Mouse (Mus musculus): ENCODE measurements around the gene Ifitm3. TPM values are rescaled to one million over a fixed set of nuclear protein-coding genes. Genes with fewer than 3 reads are reported as not detected.
"Not testable (repeated sequence)": the region's sequence is repeated elsewhere in the genome, so short reads cannot be mapped to it uniquely, and the experiment has no call there.

The Ifitm3 gene
- total and polyA plus RNA-seq, 2 experiments from 2014 or later: 35.9 to 78.8 TPM

GRCm38 (mm10) chr7:140971479-140972171 is 38.9 kb downstream of the Ifitm3 start:
- TF ChIP-seq CTCF (IDR thresholded peaks at IDR 0.05; ENCODE audit: low read depth): no peak
- WGBS: 87% methylated on average over 8 of the region's 8 CpGs
- no peak for ATAC-seq
- DNase-seq: no peak
- H3K4me2 ChIP-seq (ENCODE audit: low read depth): no peak overlapping the region
- no peak overlapping the region for H3K4me3 ChIP-seq (ENCODE audit: low read depth, low read length)
- H3K27ac ChIP-seq (ENCODE audit: low read depth, low read length): no peak overlapping the region
- H3K4me1 ChIP-seq (ENCODE audit: insufficient read depth): no peaks in the 10 kb centered on the region
- H3K27me3 ChIP-seq (ENCODE audit: insufficient read depth, low read length): no peaks in the 10 kb centered on the region
- H3K9me3 ChIP-seq (ENCODE audit: low read length): no peaks in the 10 kb centered on the region
- no peak overlapping the region for H3K9ac ChIP-seq
- no peaks in the 10 kb centered on the region for H3K36me3 ChIP-seq (ENCODE audit: insufficient read depth)

- no peak overlapping the region for H3K27ac ChIP-seq (ENCODE audit: low read depth, low read length)
- H3K27me3 ChIP-seq (ENCODE audit: insufficient read depth, low read length): no peaks in the 10 kb centered on the region
- TF ChIP-seq CTCF (IDR thresholded peaks at IDR 0.05; ENCODE audit: low read depth): no peak
- DNase-seq: no peak
- no peaks in the 10 kb centered on the region for H3K9me3 ChIP-seq (ENCODE audit: low read length)
- H3K4me2 ChIP-seq (ENCODE audit: low read depth): no peak overlapping the region
- H3K9ac ChIP-seq: no peak overlapping the region
- 53% methylated on average over 7 of the region's 7 CpGs for WGBS
- H3K36me3 ChIP-seq (ENCODE audit: insufficient read depth): no peaks in the 10 kb centered on the region
- no peaks in the 10 kb centered on the region for H3K4me1 ChIP-seq (ENCODE audit: insufficient read depth)
- no peak for ATAC-seq
- H3K4me3 ChIP-seq (ENCODE audit: low read depth, low read length): no peak overlapping the region
Measured at GRCm38 (mm10) chr7:140970931-140971330, 39.6 kb downstream of the Ifitm3 start.

GRCm38 (mm10) chr7:140968710-140969109 is 41.9 kb downstream of the Ifitm3 start:
- H3K36me3 ChIP-seq (ENCODE audit: insufficient read depth); DNase-seq; ATAC-seq; H3K4me3 ChIP-seq (ENCODE audit: low read depth, low read length); H3K27me3 ChIP-seq (ENCODE audit: insufficient read depth, low read length); H3K9ac ChIP-seq; H3K4me1 ChIP-seq (ENCODE audit: insufficient read depth); H3K27ac ChIP-seq (ENCODE audit: low read depth, low read length); H3K9me3 ChIP-seq (ENCODE audit: low read length); H3K4me2 ChIP-seq (ENCODE audit: low read depth): not testable (repeated sequence)
- WGBS: 22% methylated on average over 3 of the region's 3 CpGs

- 9% methylated on average over 14 of the region's 14 CpGs for WGBS
- Histone ChIP-seq H3K4me2 (ENCODE audit: low read depth) (no peak overlapping the region), H3K4me3 (ENCODE audit: low read depth, low read length) (no peak overlapping the region), H3K9me3 (ENCODE audit: low read length) (no peaks in the 10 kb centered on the region), H3K27ac (ENCODE audit: low read depth, low read length) (no peak overlapping the region), H3K4me1 (ENCODE audit: insufficient read depth) (no peaks in the 10 kb centered on the region), H3K36me3 (ENCODE audit: insufficient read depth) (no peaks in the 10 kb centered on the region), H3K27me3 (ENCODE audit: insufficient read depth, low read length) (no peaks in the 10 kb centered on the region), H3K9ac (no peak overlapping the region)
- no peak for ATAC-seq
- no peak for TF ChIP-seq CTCF (IDR thresholded peaks at IDR 0.05; ENCODE audit: low read depth)
- DNase-seq: no peak
Measured at GRCm38 (mm10) chr7:140967862-140968591, 42.5 kb downstream of the Ifitm3 start.

- Histone ChIP-seq H3K36me3 (ENCODE audit: insufficient read depth) (no peaks in the 10 kb centered on the region), H3K27me3 (ENCODE audit: insufficient read depth, low read length) (no peaks in the 10 kb centered on the region), H3K4me2 (ENCODE audit: low read depth) (no peak within 1 kb of the TSS), H3K9ac (no peak within 1 kb of the TSS), H3K27ac (ENCODE audit: low read depth, low read length) (no peak within 1 kb of the TSS), H3K4me1 (ENCODE audit: insufficient read depth) (no peaks in the 10 kb centered on the region), H3K4me3 (ENCODE audit: low read depth, low read length) (no peak within 1 kb of the TSS), H3K9me3 (ENCODE audit: low read length) (no peaks in the 10 kb centered on the region)
- 80% methylated on average over 4 of the region's 4 CpGs for WGBS
- TF ChIP-seq CTCF (IDR thresholded peaks at IDR 0.05; ENCODE audit: low read depth): no peak
- ATAC-seq (no peak), DNase-seq (no peak)
Measured at GRCm38 (mm10) chr7:140966921-140967320, 43.6 kb downstream of the Ifitm3 start, which contains the start of gene Ifitm1. TSS of gene Ifitm1 (plus strand) at chr7:140967221.

- no peaks in the 10 kb centered on the region for H3K27me3 ChIP-seq (ENCODE audit: insufficient read depth, low read length)
- no peak overlapping the region for H3K4me3 ChIP-seq (ENCODE audit: low read depth, low read length)
- H3K4me1 ChIP-seq (ENCODE audit: insufficient read depth): no peaks in the 10 kb centered on the region
- ATAC-seq: no peak
- H3K27ac ChIP-seq (ENCODE audit: low read depth, low read length): no peak overlapping the region
- H3K9me3 ChIP-seq (ENCODE audit: low read length): no peaks in the 10 kb centered on the region
- 29% methylated on average over 2 of the region's 2 CpGs for WGBS
- H3K4me2 ChIP-seq (ENCODE audit: low read depth): no peak overlapping the region
- H3K9ac ChIP-seq: no peak overlapping the region
- no peaks in the 10 kb centered on the region for H3K36me3 ChIP-seq (ENCODE audit: insufficient read depth)
- no peak for TF ChIP-seq CTCF (IDR thresholded peaks at IDR 0.05; ENCODE audit: low read depth)
- DNase-seq: no peak
Measured at GRCm38 (mm10) chr7:140962733-140963132, 47.8 kb downstream of the Ifitm3 start.

- H3K27ac ChIP-seq (ENCODE audit: low read depth, low read length): no peak overlapping the region
- WGBS: 68% methylated on average over 2 of the region's 2 CpGs
- H3K27me3 ChIP-seq (ENCODE audit: insufficient read depth, low read length): no peaks in the 10 kb centered on the region
- no peak for TF ChIP-seq CTCF (IDR thresholded peaks at IDR 0.05; ENCODE audit: low read depth)
- H3K36me3 ChIP-seq (ENCODE audit: insufficient read depth): no peaks in the 10 kb centered on the region
- H3K9me3 ChIP-seq (ENCODE audit: low read length): no peaks in the 10 kb centered on the region
- DNase-seq (no peak), ATAC-seq (no peak)
- H3K9ac ChIP-seq: no peak overlapping the region
- no peaks in the 10 kb centered on the region for H3K4me1 ChIP-seq (ENCODE audit: insufficient read depth)
- H3K4me3 ChIP-seq (ENCODE audit: low read depth, low read length): no peak overlapping the region
- no peak overlapping the region for H3K4me2 ChIP-seq (ENCODE audit: low read depth)
Measured at GRCm38 (mm10) chr7:140961416-140961815, 49.2 kb downstream of the Ifitm3 start.
